Mouse (Mus musculus): ENCODE data around the gene Tmem248. TPM values are rescaled to one million over a fixed set of nuclear protein-coding genes. Genes with fewer than 3 reads are reported as not detected.

Gene Tmem248
- total RNA-seq, 2 experiments from 2014 or later = 41.3 to 41.7 TPM

Other genes with a start within 250 kb of the Tmem248 start
- 10 to 100 TPM; 24.5 to 25.4 TPM for gene Gusb, start 214.0 kb upstream of the Tmem248 start, total RNA-seq (2021)
- 10 to 100 TPM in 1 of 2 experiments, 1 to 10 TPM in 1; 9.6 to 10.0 TPM for gene Asl, start 187.8 kb upstream of the Tmem248 start, total RNA-seq (2021)
- 10 to 100 TPM; 14.9 to 15.1 TPM for gene Crcp, start 187.8 kb upstream of the Tmem248 start, total RNA-seq (2021)
- 10 to 100 TPM; 22.5 to 24.8 TPM for gene Tpst1, start 143.8 kb upstream of the Tmem248 start, total RNA-seq (2021)
- gene Kctd7, start 72.2 kb upstream of the Tmem248 start, total RNA-seq (2021) = 1 to 10 TPM; 2.5 to 3.9 TPM
- 10 to 100 TPM; 20.3 to 20.7 TPM for gene Rabgef1, start 45.3 kb upstream of the Tmem248 start, total RNA-seq (2021)
- gene Sbds, start 38.4 kb downstream of the Tmem248 start, total RNA-seq (2021) = 10 to 100 TPM; 44.3 to 46.8 TPM
- gene Tyw1, start 38.5 kb downstream of the Tmem248 start, total RNA-seq (2021) = 1 to 10 TPM; 9.4 to 9.5 TPM
- gene Caln1, start 152.4 kb downstream of the Tmem248 start, total RNA-seq (2021) = under 1 TPM in 1 of 2 experiments, not detected in 1; 0.05 TPM
- not detected for gene A330070K13Rik, start 167.6 kb downstream of the Tmem248 start, total RNA-seq (2021)

All from heart, postnatal 10 days (tissue).